Mouse (Mus musculus) megakaryocyte, embryonic 14.5 days (primary cell): ENCODE measurements around the gene Serpine2.

Experiments
- FLI1 ChIP-seq: IDR thresholded peaks from 2 replicates; pipeline ENCODE4 v1.6.1; 2012; ENCODE audit warnings: low read length, inconsistent platforms, mixed read lengths
- GATA1 ChIP-seq: IDR thresholded peaks from 3 replicates; pipeline ENCODE4 v1.6.1; 2012; ENCODE audit warnings: mixed read lengths, low read length, inconsistent platforms, borderline replicate concordance

DNA sequence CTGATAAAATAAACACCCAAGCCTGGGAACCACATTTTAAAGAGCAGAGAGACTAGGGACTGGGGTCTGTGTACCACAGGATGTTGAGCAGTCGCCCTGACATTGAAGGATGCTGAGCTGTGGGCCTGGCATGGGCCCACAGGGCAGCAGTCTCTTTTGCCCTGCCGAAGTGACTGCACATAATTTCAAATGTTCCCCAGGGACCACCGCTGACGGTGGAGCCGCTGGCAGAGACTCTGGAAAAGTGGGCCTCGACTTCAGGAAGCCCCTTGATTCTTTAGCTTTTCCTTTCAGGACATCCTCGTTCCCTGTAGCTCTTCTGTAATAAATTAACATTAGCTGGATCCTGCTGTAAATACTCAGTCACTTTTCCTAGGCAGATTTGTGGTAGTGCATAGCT is 103.8 kb downstream of the Serpine2 start:
- no peak for TF ChIP-seq GATA1
- no peak for TF ChIP-seq FLI1
